Mouse (Mus musculus) olfactory bulb, adult 2 months (tissue): Measurements from ENCODE around the gene Pde6b.

Experiments
- CTCF ChIP-seq: fragments of 200-500 bp; IDR thresholded peaks from 2 replicates; pipeline ENCODE4 v1.5.1; 2012; ENCODE audit warnings: low read depth, mild to moderate bottlenecking, low read length, moderate library complexity; ENCODE audit not compliant: insufficient read depth
- POLR2A ChIP-seq: fragments of 200-500 bp; IDR thresholded peaks from 2 replicates; pipeline ENCODE4 v1.6.1; 2012; ENCODE audit warnings: mild to moderate bottlenecking, low read depth, low read length, moderate library complexity; ENCODE audit not compliant: insufficient read depth

- TF ChIP-seq CTCF = no peak
- TF ChIP-seq POLR2A = no peak
Observed at GRCm38 (mm10) chr5:108436101-108436500, 47.9 kb downstream of the Pde6b start.
